Mouse (Mus musculus) ES-Bruce4 (cell line): ENCODE data around the gene Cdh15. TPM values are rescaled to one million over a fixed set of nuclear protein-coding genes. Genes with fewer than 3 reads are reported as not detected.

ENCODE experiments used
- H3K27ac ChIP-seq: 2 replicates; pipeline ENCODE4 v1.5.1; 2012; ENCODE audit warnings: low read length, inconsistent platforms; ENCODE audit not compliant: insufficient read depth
- H3K27me3 ChIP-seq: 2 replicates; pipeline ENCODE4 v1.6.1; 2012; ENCODE audit warnings: mild to moderate bottlenecking, low read length, inconsistent platforms; ENCODE audit not compliant: control insufficient read depth, poor library complexity, insufficient read depth, severe bottlenecking
- H3K36me3 ChIP-seq: 2 replicates; pipeline ENCODE4 v1.6.1; 2012; ENCODE audit warnings: inconsistent platforms, mild to moderate bottlenecking, low read length, moderate library complexity; ENCODE audit not compliant: control insufficient read depth, poor library complexity, insufficient read depth, severe bottlenecking
- H3K4me1 ChIP-seq: one replicate; pipeline ENCODE4 v1.8.1; 2011; ENCODE audit warnings: low read length; ENCODE audit not compliant: control insufficient read depth, insufficient read depth
- H3K4me3 ChIP-seq: 2 replicates; pipeline ENCODE4 v1.5.1; 2011; ENCODE audit warnings: low read depth, mild to moderate bottlenecking, low read length
- H3K9ac ChIP-seq: 2 replicates; pipeline ENCODE4 v1.6.1; 2012; ENCODE audit warnings: low read depth, mild to moderate bottlenecking, inconsistent platforms; ENCODE audit not compliant: poor library complexity, severe bottlenecking
- H3K9me3 ChIP-seq: replicated peaks from 2 replicates; pipeline ENCODE4 v1.6.1; 2012; ENCODE audit warnings: mild to moderate bottlenecking, low read length, inconsistent platforms; ENCODE audit not compliant: control insufficient read depth, poor library complexity, insufficient read depth, severe bottlenecking
- CTCF ChIP-seq: IDR thresholded peaks from one replicate; pipeline ENCODE4 v1.8.1; 2011; ENCODE audit warnings: low read depth, low read length
- EP300 ChIP-seq: IDR thresholded peaks from 2 replicates; pipeline ENCODE4 v1.6.1; 2011; ENCODE audit warnings: low read depth, low read length; ENCODE audit not compliant: insufficient read depth
- POLR2A ChIP-seq: IDR thresholded peaks from one replicate; pipeline ENCODE4 v1.8.1; 2011; ENCODE audit warnings: low read length; ENCODE audit not compliant: insufficient read depth
- polyA plus RNA-seq: library from polyadenylated mRNA; stranded (reverse); fragments of >200 nt; gene quantifications from 2 replicates; pipeline ENCODE4 v1.2.4, GENCODE M21; 2011; ENCODE audit warnings: low read depth; ENCODE audit not compliant: missing spikeins, insufficient read depth, insufficient read length

Gene Cdh15
- polyA plus RNA-seq, 1 experiment = 0.36 TPM

DNA sequence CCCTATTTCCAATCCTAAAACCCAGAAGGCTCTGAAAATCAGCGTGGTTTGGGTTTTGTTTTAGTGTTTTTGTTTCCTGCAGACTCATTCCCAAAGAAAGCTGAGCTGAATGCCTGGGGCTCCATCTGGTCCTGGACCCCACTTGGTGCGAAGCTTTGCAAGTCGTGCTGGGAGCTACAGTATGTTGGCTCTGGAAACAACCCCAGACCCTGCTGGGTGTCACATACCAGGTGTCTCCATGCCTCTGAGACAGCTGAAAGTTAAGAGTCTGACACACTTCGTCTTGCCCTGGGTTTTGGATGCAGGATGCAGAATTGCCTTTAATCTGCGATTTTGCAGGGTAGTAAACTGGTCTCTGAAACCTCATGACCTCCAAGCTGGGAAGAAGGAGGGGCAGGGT, 23.2 kb upstream of the Cdh15 start:
- H3K9ac ChIP-seq = no peak overlapping the region
- H3K27ac ChIP-seq = no peak overlapping the region
- no peaks in the 10 kb centered on the region for H3K27me3 ChIP-seq
- no peak overlapping the region for H3K4me3 ChIP-seq
- TF ChIP-seq POLR2A (no peak), EP300 (no peak), CTCF (no peak)
- no peaks in the 10 kb centered on the region for H3K9me3 ChIP-seq
- no peaks in the 10 kb centered on the region for H3K4me1 ChIP-seq
- no peaks in the 10 kb centered on the region for H3K36me3 ChIP-seq

DNA sequence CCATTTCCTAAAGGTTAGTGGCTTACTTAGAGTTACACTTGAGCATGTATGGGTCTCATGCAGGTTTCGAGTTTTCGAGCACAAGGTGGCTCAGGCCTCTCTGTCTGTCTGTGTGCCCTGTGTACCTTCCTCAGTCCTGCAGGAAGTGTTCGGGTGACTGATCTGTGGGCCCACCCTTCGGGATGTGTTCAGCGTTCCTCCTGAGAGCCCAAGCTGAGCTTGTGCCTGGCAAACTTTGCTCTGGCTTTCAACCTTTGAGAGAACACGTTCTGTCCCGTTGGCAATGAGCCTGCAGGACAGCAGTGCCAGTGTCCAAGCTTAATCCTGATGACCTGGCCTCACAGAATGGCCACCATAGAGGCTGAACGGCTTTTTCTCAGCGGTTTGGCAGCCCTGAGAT, 22.8 kb upstream of the Cdh15 start:
- Histone ChIP-seq H3K27ac (no peak overlapping the region), H3K27me3 (no peaks in the 10 kb centered on the region), H3K36me3 (no peaks in the 10 kb centered on the region), H3K4me3 (no peak overlapping the region), H3K4me1 (no peaks in the 10 kb centered on the region), H3K9me3 (no peaks in the 10 kb centered on the region), H3K9ac (no peak overlapping the region)
- TF ChIP-seq CTCF (no peak), POLR2A (no peak), EP300 (no peak)

DNA sequence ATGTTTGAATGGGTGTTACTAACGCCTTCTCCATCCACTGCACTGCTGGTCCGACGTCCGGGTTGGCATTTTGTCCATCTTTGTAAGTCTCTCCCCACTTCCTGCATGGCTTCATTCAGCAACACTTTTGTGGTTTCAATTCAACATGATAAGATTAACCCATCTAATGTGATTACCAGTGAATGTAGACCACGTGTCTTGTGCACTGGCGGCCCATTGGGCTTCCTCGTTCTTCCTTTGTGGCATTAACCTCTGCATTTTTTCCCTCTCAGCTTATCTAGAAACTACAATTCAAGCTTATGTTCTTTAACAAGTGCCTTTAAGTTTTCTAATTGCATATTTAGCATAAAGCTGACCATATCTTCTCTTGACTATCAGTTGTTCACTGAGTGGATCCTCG, 22.4 kb upstream of the Cdh15 start:
- H3K4me3 ChIP-seq = no peak overlapping the region
- H3K36me3 ChIP-seq = no peaks in the 10 kb centered on the region
- TF ChIP-seq EP300 = no peak
- no peak for TF ChIP-seq POLR2A
- no peak for TF ChIP-seq CTCF
- no peaks in the 10 kb centered on the region for H3K9me3 ChIP-seq
- no peak overlapping the region for H3K9ac ChIP-seq
- H3K4me1 ChIP-seq = no peaks in the 10 kb centered on the region
- H3K27ac ChIP-seq = no peak overlapping the region
- no peaks in the 10 kb centered on the region for H3K27me3 ChIP-seq

DNA sequence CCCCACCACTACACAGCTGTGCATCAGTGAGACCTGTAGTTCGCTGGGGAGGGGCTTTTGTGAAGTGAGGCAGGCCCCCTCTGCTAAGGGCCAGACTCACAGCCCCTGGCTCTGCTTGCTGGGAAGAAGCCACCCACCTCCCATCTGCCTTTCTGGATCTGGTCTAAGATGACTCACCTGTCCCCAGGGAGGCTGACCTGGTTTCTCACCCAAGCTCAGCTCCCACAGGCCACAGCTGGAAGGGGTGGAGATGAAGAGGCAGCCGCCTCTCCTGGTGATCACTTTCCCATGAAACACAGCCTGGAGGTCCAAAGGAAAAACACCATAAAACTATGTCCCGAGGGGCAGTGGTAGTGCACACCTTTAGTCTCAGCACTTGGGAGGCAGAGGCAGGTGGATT, 18.4 kb upstream of the Cdh15 start:
- Histone ChIP-seq H3K27ac (no peak overlapping the region), H3K27me3 (no peaks in the 10 kb centered on the region), H3K4me1 (no peaks in the 10 kb centered on the region), H3K36me3 (no peaks in the 10 kb centered on the region), H3K9me3 (no peaks in the 10 kb centered on the region), H3K9ac (no peak overlapping the region), H3K4me3 (no peak overlapping the region)
- TF ChIP-seq CTCF (no peak), POLR2A (no peak), EP300 (no peak)

DNA sequence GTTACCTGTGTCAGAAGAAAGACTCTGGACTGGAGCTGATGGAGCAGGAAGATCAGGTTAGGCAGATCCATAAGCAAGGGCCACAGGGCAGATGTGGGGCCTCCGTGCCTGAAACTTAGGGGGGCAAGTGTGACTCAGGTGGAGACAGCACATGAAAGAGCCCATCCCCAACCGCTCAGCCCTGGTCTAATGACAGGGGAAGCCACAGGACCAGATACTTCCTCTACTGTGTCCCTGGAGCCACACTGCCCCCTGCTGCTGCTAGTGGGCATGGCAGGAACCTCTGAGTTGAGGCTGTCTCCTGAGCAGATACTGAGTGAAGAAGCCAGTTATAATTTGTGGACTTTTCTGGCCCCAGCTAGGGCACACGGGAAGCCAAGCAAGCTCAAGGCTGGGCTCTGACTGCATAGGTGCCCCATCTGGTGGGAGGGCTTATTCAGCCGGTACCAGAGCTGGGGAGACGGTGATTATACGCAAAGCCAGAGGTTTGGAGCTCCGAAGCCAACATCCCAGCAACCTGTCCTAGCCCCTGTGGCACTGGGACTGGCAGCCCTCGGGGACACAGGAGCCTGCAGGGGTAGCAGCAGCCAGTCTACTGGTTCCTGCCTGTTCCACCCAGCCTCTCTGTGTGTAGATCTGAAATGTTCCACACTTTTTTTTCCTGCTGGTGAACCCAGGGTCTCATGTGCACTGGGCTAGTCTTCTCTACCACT, 17.3 kb upstream of the Cdh15 start:
- H3K9ac ChIP-seq = no peak overlapping the region
- H3K4me1 ChIP-seq = no peaks in the 10 kb centered on the region
- no peaks in the 10 kb centered on the region for H3K27me3 ChIP-seq
- no peak overlapping the region for H3K4me3 ChIP-seq
- no peaks in the 10 kb centered on the region for H3K9me3 ChIP-seq
- TF ChIP-seq POLR2A (no peak), EP300 (0 out of 2 replicates have a peak, but pooled peaks have one; percentile 50), CTCF (peak; percentile 98)
- no peaks in the 10 kb centered on the region for H3K36me3 ChIP-seq
- no peak overlapping the region for H3K27ac ChIP-seq

DNA sequence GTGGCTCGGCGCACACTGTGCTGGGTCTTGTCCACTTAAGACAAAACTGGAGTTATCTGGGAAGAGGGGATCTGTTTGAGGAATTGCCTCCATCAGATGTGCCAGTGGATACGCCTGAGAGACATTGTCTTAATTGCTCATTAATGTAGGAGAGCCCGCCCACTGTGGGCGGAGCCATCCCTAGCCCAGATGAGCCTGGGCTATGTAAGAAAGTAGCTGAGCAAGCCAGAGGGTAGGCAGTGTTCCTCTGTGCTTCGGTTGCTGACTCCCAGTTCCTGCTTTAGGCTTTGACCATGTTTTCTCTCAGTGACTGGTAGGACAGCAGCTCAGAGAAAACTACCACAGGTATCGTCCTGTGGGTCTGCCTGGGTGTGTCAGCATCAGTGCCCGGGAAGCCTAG, 13.3 kb upstream of the Cdh15 start:
- Histone ChIP-seq H3K4me3 (no peak overlapping the region), H3K27me3 (no peaks in the 10 kb centered on the region), H3K27ac (no peak overlapping the region), H3K9ac (no peak overlapping the region), H3K36me3 (no peaks in the 10 kb centered on the region), H3K4me1 (no peaks in the 10 kb centered on the region), H3K9me3 (no peaks in the 10 kb centered on the region)
- TF ChIP-seq POLR2A (no peak), CTCF (no peak), EP300 (no peak)
